Mouse (Mus musculus) testis, adult 10 weeks (tissue): ENCODE results near the gene Zfp593. TPM values are rescaled to one million over a fixed set of nuclear protein-coding genes. Genes with fewer than 3 reads are reported as not detected.

Source experiments
- polyA plus RNA-seq: library from polyadenylated mRNA; stranded (reverse); fragments of 350-450 nt; fragmentation: Illumina TruSeq; extraction: RNeasy Lipid Tissue Mini Kit (QIAGEN cat#74804); gene quantifications from one replicate; pipeline ENCODE4 v1.2.3, GENCODE M21; 2014; ENCODE audit warnings: low read depth, low replicate concordance

Zfp593 gene
- polyA plus RNA-seq = 0.59 TPM

DNA sequence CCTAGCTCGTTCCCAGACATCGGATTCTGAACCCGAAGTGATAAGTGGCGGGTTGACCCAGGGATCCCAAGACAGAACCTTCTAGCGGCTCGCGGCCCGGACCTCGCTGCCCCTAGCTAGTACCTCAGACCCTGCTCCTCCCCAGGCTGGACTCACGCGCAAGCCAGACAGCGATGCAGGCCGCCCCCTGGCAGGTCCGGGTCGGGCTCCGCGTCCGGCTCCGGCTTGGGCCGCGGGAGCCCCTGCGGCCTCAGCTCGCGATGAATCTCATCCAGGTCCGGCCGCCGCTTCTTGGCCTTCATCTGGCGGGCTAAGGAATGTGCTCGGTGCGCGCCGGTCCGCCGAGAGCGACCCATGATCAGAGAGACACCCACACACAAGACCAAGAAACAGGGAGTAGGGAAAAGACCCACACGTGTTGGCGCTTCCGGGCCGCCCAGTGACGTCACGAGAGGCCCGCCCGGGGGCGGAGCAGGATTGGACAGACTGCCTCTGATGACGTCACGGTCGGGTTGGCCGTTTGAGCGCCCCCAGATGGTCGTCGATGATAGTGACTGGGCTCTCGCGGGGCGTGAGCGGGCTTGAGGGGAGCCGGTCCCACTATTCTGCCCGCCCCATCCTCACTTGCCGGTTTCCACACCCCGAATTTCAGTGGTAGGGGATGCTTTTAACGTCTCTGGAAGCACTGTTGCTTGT is at the start of gene Zfp593:
Gene Zfp593 (minus strand): TSS at position 445 of the 696 bp plus-strand sequence.

GRCm38 (mm10) chr4:134287575-134288025 is 42.2 kb upstream of the Zfp593 start, which contains the start of gene Pdik1l:
Gene Pdik1l (minus strand): TSS chr4:134287895.

DNA sequence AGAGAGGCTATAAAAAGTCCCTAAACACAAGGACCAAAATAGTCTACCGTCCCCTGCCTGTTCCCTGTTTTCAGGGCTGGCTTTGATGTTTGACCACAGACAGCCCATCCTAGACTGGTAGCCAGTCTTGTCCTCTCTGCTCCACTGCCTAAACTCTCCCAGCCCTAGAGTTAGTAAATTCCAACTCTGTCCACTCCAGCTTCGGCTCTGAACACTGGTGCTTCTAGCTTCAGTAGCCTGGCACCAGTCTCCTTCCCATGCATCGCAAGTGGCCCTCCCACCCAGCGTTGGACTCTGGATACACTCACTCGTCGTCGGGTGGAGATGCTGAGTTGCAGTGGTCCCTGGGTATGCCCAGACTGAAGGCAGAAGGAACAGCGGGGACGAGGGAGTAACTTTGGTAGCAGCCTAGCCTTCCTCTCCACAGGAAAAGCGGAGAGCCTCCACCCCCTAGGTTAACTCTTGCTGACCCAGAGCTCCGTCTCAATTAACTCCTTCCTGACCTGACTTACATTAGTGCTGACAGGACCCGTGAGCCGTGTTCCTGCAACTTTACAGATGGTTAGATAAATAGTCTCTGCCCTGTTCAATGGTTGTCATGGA is 8.4 kb upstream of the Zfp593 start, which contains the start of gene Grrp1:
Gene Grrp1 (minus strand): TSS at position 385 of the 603 bp plus-strand sequence.

DNA sequence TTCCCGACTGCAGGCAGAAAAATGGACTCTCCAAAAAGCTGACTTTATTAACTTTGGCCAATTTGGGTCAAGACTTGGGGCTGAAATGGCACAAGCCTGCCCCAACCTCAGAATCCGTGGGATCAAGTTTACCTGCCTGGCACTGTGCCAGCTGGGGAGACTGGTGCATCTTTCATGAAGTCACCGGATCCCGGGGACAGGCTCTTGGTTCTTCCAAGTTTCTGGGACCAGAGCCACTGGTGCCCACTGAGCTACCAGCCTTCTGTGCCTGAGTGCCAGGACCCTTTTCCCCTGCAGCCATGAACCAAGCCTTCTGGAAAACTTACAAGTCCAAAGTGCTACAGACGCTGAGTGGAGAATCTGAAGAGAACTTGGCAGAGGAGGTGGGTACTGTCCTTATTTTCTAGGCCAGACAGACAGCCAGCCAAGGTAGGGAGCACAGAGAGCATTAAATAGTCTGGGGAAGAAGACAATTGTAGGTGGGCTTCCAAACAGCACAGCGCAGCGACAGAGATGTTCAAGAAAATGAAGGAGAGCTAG is 1.4 kb upstream of the Zfp593 start, which contains the start of gene Gm30191:
Gene Gm30191 (plus strand): TSS at position 217 of the 540 bp plus-strand sequence.

GRCm38 (mm10) chr4:134243516-134244250 is 1.7 kb downstream of the Zfp593 start, which contains the start of gene E130218I03Rik:
Gene E130218I03Rik (plus strand): TSS chr4:134243662.

DNA sequence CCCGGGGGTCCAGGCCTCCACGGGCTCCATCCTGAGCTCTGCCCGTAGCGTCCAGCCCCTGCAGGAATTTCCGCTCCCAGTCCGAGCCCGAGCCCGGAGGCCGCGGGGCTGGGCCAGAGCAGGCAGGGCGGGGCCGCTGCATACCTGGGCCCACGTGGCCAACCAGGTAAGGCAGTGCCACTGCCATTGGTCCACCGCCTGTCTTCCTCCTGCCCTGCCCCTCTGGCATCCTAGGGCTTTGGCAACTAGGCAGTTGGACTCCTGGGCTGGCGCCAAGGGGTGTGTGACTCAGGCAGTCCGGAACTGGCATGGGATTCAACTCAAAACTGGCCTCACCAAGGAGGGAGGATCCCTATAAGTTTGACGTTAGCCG is 7.1 kb downstream of the Zfp593 start, which contains the start of gene Cnksr1:
Gene Cnksr1 (minus strand): TSS at position 121 of the 373 bp plus-strand sequence.

DNA sequence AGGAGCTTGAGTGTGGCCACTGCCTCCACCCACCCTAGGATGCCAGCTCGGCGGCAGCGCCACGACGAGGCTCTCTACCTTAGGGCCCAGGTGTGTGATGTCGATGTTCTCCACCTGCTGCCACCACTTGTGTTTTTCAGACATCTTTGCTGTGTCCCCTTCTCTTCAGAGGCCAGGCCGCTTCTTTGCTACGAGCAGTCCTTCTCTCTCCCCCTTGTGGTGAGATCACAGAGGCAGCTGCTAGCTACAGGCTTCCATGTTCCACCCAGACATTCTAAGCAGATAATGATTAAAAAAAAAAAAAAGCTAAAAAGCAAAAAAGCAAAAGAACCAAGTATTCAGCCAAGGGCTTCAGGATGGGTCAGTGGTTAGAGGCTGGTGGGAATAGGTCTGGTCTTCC is 18.2 kb downstream of the Zfp593 start, which contains the start of gene Catsper4:
Gene Catsper4 (minus strand): TSS at position 190 of the 400 bp plus-strand sequence.

DNA sequence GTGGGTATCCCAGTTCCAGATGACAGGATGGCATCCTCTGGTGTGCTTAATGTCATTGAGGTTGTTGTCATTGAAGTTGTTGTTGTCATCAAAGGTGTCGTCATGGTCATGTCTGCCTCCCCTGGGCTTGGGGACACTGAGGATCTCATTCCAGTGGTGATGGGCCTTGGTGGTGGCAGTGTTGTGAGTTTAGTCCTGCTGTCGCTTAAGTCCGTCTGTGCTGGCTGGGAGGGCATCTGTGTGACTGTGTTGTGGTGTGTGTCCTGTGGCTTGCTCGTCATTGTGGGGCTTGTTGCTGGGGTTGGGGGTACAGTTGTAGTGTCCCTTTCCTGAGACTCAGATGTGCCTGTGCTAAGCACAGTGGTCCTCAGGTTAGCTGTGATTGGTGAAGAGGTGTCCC is 42.5 kb downstream of the Zfp593 start, which contains the start of gene Gm7534:
Gene Gm7534 (minus strand): TSS at position 101 of the 400 bp plus-strand sequence.

Other genes starting within 250 kb of the Zfp593 start
- gene Dhdds, start 244.7 kb downstream of the Zfp593 start, polyA plus RNA-seq = 11.6 TPM
- 3.3 TPM for gene Lin28a, start 226.8 kb downstream of the Zfp593 start, polyA plus RNA-seq
- gene Zfp683, start 191.8 kb downstream of the Zfp593 start, polyA plus RNA-seq = not detected
- 0.17 TPM for gene Crybg2, start 184.8 kb downstream of the Zfp593 start, polyA plus RNA-seq
- 12.2 TPM for gene Cd52, start 150.5 kb downstream of the Zfp593 start, polyA plus RNA-seq
- 17.0 TPM for gene Ubxn11, start 143.0 kb downstream of the Zfp593 start, polyA plus RNA-seq
- 3.2 TPM for gene Sh3bgrl3, start 116.8 kb downstream of the Zfp593 start, polyA plus RNA-seq
- 53.0 TPM for gene Cep85, start 58.5 kb downstream of the Zfp593 start, polyA plus RNA-seq
- gene Gm7534, start 42.6 kb downstream of the Zfp593 start, polyA plus RNA-seq = not detected
- gene Catsper4, start 18.2 kb downstream of the Zfp593 start, polyA plus RNA-seq = 32.9 TPM
- gene Cnksr1, start 7.2 kb downstream of the Zfp593 start, polyA plus RNA-seq = not detected
- gene E130218I03Rik, start 1.9 kb downstream of the Zfp593 start, polyA plus RNA-seq = not detected
- gene Gm30191, start 1.3 kb upstream of the Zfp593 start, polyA plus RNA-seq = not detected
- gene Grrp1, start 8.5 kb upstream of the Zfp593 start, polyA plus RNA-seq = not detected
- 13.0 TPM for gene Pdik1l, start 42.3 kb upstream of the Zfp593 start, polyA plus RNA-seq
- 0.77 TPM for gene Trim63, start 69.5 kb upstream of the Zfp593 start, polyA plus RNA-seq
- 14.4 TPM for gene Slc30a2, start 97.6 kb upstream of the Zfp593 start, polyA plus RNA-seq
- gene Extl1, start 138.3 kb upstream of the Zfp593 start, polyA plus RNA-seq = not detected
- 14.2 TPM for gene Pafah2, start 150.7 kb upstream of the Zfp593 start, polyA plus RNA-seq
- gene Stmn1, start 222.7 kb upstream of the Zfp593 start, polyA plus RNA-seq = 247 TPM